Mouse (Mus musculus): ENCODE data around the gene Irgm1.

DNA sequence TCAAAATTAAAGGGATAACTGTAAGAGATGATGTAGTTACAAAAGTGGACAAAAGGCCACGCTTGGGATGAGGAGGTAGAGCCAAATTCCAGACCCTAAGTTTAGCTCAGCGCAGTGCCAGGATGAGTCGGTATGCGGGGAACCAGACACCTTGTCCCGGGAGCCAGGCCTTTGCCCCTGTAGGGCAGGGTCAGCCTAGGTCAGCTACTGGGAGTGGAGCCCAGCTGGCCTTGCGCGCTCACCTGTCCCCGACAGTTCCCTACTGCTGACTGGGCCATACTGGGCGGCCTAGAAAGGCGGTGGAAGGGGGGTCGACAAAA, 34.5 kb downstream of the Irgm1 start:
- no peak for TF ChIP-seq CTCF (IDR thresholded peaks at IDR 0.05; ENCODE audit: low read depth)
- no peak for TF ChIP-seq EP300 (optimal IDR thresholded peaks at IDR 0.05)

Measured in stomach, postnatal 0 days (tissue).